Mouse (Mus musculus) small intestine, adult 2 months (tissue): Measurements from ENCODE around the gene Ccdc85b.

Experiments
- CTCF ChIP-seq: fragments of 200-500 bp; IDR thresholded peaks from 2 replicates; pipeline ENCODE4 v1.5.1; 2012; ENCODE audit warnings: low read depth, mild to moderate bottlenecking, control low read depth, inconsistent platforms, low read length, moderate library complexity, mixed read lengths; ENCODE audit not compliant: insufficient replicate concordance, insufficient read length; ENCODE audit errors: extremely low read depth
- POLR2A ChIP-seq: fragments of 200-500 bp; IDR thresholded peaks from 2 replicates; pipeline ENCODE4 v1.6.1; 2012; ENCODE audit warnings: low read depth, mild to moderate bottlenecking, control low read depth, inconsistent platforms, low read length, moderate library complexity

DNA sequence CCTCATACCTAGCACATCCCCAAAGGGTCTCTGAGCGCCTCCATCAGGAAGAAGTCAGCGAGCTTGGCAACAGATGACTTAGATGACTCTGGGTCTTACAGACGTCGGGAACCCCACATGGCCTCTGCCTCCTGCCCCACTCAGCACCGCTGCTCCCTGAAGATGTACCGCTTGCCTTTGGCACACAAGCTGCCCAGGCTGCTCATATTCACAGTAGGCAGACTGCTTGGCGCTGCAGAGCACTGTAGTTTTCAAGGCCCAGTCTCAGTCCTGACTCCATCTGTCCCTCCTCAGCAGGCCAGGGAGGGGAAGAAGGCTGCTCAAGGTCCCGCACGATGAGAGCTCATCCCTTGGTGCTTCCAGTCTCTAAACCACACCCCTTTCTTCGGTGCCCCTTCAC is 35.4 kb downstream of the Ccdc85b start:
- no peak for TF ChIP-seq POLR2A
- TF ChIP-seq CTCF: no peak
